Mouse (Mus musculus) layer of hippocampus, adult 8-10 months (tissue): ENCODE measurements around the gene Ceacam18. TPM values are rescaled to one million over a fixed set of nuclear protein-coding genes. Genes with fewer than 3 reads are reported as not detected.
"Not testable (repeated sequence)": the region's sequence is repeated elsewhere in the genome, so short reads cannot be mapped to it uniquely, and the experiment has no call there.

ENCODE experiments used
- DNase-seq, 2 experiments: peaks; one replicate each; pipeline ENCODE4 v3.0.0; 2022; ENCODE audit warnings: low spot score in 2 of 2
- total RNA-seq, 4 experiments: library from RNA; stranded (reverse); gene quantifications; 2 replicates each; pipeline ENCODE4 v1.2.4; 2022

Ceacam18 gene
- total RNA-seq, 4 experiments from 2014 or later, result 0.31 TPM; not detected in 3

DNA sequence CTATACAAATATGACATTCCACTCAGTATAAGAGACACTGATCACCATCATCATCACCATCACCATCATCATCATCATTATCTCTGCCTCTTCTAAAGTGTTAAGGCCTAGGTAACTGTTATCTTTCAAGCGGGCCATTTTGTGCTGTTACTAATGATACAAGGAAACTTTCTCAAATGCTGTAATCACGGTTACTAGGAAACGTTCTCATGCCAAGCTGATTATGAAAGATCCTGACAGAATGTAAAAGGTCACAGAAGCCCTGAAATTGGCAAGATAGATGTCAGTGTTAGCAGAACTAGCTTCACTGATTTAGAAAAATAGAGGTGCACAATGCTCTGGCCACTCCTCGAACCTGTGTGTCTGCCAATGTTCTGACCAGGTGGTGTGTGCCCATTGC lies 32.7 kb downstream of the Ceacam18 start:
- DNase-seq, result not testable (repeated sequence)

DNA sequence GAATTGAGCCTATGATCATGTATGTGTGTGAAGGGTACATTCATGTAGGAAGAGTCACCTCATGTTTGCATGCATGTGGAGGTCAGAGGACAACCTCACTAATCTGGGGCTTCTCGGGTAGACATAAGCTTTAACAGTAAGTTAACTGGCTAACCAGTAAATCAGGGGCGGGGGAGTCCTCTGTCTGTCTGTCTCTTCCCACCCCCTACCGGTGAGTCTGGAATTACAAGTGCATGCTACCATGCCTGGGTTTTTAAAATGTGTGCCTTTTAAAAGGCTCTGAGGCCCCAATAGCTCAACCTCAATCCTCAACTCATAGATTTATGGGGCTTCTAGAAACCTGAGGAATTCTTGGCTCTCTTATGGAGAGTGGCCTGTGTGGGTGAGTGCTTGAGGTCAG lies 34.1 kb downstream of the Ceacam18 start:
- DNase-seq, result no peak

DNA sequence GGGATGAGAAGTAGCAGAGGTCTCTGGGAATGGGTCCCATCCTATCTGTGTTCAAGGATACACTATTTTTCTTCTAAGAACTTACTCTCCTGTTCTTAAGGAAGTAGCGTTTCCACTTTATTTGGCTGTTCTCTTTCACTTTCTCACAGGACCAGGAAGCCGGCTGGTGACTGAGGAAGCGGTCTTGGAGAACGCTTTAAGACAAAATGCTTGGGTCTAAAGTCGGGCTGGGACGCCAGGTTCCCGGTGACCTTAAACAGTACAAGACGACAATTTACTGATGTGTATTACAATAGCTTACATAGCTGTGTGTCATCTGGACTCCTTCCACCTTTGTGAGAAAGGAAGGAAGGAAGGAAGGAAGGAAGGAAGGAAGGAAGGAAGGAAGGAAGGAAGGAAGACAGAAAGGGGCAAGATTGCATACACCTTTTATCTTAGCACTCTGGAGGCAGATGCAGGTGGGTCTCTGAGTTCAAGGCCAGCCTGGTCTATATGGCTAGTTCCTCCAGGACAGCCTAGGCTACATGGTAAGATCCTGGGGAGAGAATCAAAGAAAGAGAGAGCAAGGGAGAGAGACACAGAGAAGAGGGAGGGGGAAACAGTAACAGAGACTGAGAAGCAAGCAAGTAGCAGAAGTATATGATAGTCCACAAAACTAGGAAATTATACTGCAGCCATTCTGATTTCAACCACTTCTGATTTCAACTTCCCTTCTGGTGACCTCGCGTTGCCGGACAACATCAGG lies 36.7 kb downstream of the Ceacam18 start:
- DNase-seq, result no peak

DNA sequence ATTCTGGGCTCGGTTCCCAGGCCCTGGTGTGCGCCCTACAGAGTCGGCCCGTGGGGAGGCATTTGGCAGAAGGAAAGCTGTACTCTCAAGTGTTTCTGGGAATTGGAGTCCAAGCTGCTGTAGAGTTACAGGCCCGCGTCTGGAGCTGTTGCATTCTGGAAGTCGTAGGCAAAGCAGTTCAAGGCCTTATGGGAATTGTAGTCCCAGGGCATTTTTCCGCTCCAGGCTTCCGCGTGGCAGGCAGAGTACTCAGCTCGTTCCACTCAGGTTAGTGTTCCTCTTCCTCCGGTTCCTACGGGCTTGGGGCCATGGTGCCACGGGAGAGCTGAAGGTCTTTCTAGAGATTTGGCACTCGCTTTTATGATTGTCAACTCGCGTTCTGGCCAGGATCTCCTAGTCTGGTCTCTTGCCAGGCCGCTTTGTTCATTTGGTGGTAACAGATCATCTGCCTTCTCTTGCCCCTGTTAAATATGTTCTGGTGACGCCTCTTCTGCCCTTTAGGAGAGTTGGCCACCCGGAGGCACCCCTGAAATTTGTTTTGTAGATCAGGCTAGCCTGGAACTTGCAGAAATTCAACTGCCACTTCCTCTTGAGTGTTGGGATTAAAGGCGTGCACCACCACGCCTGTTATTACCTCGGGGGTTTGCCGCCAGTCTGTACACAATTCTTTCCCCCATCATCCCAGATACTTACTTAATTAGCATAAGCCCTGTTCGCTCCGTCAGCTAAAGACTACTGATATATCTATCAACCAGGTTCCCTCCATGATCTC lies 37.5 kb downstream of the Ceacam18 start, which contains the start of gene Ctu1:
Gene Ctu1 (plus strand): TSS at position 208 of the 772 bp plus-strand sequence.
- DNase-seq, result peak; percentile 93 to 95

DNA sequence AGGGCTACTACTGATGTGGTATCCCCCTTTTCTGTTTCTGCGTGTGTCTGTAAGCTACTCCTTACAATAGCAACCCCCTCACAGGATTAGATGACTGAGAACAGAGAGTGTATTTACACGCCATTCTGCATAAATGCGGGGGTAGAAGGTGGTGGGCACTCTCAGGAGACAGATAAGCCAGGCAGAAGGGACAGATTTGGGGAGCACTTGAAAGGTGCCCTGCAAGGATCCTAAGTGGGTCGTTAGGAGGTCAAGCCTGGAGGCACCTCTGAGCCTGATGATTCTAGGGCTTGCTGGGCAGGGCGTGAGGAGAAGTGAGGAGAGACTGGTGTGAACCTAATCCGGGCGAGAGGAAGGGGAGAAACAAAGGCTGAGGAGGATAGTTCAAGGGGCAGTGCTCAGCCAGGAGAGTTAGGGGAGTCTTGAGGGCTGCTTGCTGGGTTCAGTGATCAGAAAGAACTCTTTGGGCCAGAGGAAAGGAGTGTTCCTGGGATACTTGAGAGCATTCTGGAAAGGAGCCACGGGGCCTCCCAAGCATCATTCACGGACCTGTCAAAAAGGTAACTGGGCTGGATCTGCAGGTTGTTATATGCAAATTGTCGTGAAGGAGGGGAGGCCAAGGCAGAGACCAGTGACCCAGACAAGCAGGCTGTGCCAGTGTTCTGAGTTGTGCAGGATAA lies 38.2 kb downstream of the Ceacam18 start:
- DNase-seq, result no peak

DNA sequence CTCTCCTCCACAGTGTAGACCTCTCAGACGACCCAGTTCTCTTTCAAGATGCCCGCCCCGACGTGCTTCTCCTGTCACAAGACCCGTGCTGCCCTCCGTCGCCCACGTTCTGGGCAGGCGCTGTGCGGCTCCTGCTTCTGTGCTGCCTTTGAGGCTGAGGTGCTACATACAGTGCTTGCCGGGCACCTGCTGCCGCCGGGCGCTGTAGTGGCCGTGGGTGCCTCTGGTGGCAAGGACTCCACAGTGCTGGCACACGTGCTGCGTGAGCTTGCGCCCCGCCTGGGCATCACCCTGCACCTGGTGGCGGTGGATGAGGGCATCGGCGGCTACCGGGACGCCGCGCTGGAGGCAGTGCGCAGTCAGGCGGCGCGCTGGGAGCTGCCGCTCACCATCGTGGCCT lies 40.6 kb downstream of the Ceacam18 start:
- DNase-seq, result no peak

DNA sequence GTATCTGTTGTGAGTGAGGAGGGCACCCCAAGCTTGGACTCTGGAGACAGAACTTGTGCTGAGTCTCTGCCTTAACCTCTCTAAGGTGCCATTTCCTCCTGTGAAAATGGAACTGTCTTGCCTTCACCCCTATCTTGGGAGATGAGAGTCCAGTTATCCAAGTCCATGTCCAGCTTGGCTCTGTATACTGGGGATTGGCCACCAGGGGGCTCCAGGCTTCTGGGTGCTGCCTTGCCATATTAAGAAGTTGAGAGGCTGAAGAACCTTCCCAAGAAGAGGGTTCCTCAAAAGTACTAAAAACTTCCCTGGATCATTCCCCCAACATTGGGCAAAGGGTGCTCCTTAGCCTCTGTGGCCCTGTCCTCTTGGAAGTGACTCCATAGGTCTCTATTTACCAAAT lies 44.0 kb downstream of the Ceacam18 start:
- peak in 1 of 2 experiments; percentile 43 for DNase-seq

DNA sequence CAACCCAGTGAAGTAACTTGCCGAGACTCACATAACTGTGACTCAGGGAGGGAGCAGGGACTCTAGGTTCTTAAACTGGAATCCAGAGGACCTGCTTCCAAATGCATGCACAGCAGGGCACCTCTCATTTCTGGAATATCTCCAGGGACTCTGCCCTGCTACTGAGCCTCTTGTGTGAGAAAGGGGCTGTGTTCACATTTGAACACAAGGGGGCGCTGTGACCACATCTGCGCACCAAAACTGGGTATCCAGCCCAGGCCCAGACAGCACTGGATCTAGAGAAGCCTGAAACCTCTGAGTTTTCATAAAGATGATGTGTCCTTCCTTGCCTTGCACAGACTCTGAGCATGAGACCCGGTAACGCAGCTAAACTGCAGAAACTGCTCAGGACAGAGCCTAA lies 46.5 kb downstream of the Ceacam18 start:
- peak; percentile 38 to 71 for DNase-seq

DNA sequence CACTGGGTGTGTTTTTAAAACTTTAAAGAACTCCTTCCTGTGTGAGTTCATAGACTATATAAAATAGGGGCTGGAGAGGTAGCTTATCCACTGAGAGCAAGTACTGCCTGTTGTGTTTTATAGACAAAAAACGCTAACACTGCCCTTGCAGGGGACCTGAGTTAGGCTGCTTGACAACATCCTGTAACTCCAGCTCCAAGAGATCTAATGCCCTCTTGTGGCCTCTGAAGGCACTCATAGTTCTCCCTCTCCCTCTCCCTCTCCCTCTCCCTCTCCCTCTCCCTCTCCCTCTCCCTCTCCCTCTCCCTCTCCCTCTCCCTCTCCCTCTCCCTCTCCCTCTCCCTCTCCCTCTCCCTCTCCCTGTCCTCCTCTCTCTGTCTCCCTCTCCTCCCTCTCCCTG lies 48.0 kb downstream of the Ceacam18 start:
- not testable (repeated sequence) for DNase-seq

DNA sequence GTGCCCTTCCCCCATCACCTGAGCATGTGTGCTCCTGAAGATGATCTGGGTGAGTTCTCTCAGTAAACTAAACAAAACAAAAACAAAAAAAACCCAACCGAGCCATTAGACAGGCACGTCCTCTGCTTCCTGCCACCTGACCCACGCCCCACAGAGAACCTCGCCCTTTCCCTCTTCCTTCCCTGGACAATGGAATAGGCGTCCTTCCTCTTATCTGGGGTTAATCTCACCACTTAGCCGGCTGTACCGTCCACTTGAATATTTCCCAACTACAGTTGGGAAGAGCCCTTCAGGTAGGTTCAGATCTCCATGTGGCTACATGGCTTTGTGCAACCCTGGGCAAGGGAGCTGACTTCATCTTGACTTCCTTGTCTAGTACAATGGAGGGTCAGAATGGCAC lies 50.6 kb downstream of the Ceacam18 start:
- no peak for DNase-seq

DNA sequence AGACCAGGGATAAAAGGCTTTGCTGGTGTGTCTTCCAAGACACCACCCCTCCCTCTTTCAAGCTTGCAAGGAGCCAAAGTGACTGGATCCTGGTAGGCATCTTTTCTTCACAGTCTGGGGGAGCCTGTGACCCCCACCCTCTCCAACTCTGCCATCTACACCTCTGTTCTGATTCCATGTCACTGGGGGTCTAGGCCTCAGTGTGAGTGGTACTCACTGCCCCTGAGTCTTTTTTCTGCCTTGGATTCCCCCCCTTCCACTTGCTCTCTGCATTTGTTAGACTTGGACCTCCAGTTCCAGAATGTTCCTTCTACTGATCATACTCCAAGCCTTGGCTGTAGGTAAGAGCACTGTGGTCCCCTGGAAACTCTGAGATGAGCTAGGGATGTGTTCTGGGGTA lies 55.6 kb downstream of the Ceacam18 start, which contains the start of gene Klk14:
Gene Klk14 (plus strand): TSS at position 301 of the 400 bp plus-strand sequence.
- no peak for DNase-seq

Other genes with a start within 250 kb of the Ceacam18 start
- under 1 TPM in 1 of 4 experiments, not detected in 3; 0.17 TPM for gene Siglecg, start 226.5 kb upstream of the Ceacam18 start, total RNA-seq
- not detected for gene Lim2, start 207.0 kb upstream of the Ceacam18 start, total RNA-seq
- gene Nkg7, start 197.6 kb upstream of the Ceacam18 start, total RNA-seq, result under 1 TPM in 1 of 4 experiments, not detected in 3; 0.45 TPM
- gene Cldnd2, start 193.9 kb upstream of the Ceacam18 start, total RNA-seq, result not detected
- 10 to 100 TPM; 59.8 to 75.6 (median 69.4) TPM for gene Etfb, start 190.6 kb upstream of the Ceacam18 start, total RNA-seq
- 1 to 10 TPM in 2 of 4 experiments, under 1 TPM in 1, not detected in 1; 0.65 to 2.6 (median 1.7) TPM for gene Gm45233, start 190.6 kb upstream of the Ceacam18 start, total RNA-seq
- 1 to 10 TPM; 2.3 to 4.5 (median 3.9) TPM for gene Vsig10l, start 171.6 kb upstream of the Ceacam18 start, total RNA-seq
- 10 to 100 TPM; 21.4 to 23.8 (median 22.9) TPM for gene Iglon5, start 144.6 kb upstream of the Ceacam18 start, total RNA-seq
- gene 4931406B18Rik, start 128.8 kb upstream of the Ceacam18 start, total RNA-seq, result not detected
- gene Cd33, start 90.3 kb upstream of the Ceacam18 start, total RNA-seq, result 10 to 100 TPM in 2 of 4 experiments, 1 to 10 TPM in 2; 4.2 to 16.9 (median 9.6) TPM
- 1 to 10 TPM; 5.5 to 7.2 (median 6.4) TPM for gene Zfp658, start 72.5 kb upstream of the Ceacam18 start, total RNA-seq
- 10 to 100 TPM; 18.5 to 20.4 (median 19.2) TPM for gene Zfp719, start 55.1 kb upstream of the Ceacam18 start, total RNA-seq
- gene Zfp819, start 27.5 kb upstream of the Ceacam18 start, total RNA-seq, result under 1 TPM in 2 of 4 experiments, not detected in 2; 0.14 to 0.25 TPM
- gene Siglece, start 25.5 kb downstream of the Ceacam18 start, total RNA-seq, result 1 to 10 TPM; 1.3 to 2.6 (median 1.5) TPM
- 10 to 100 TPM in 1 of 4 experiments, 1 to 10 TPM in 3; 7.5 to 12.3 (median 9.8) TPM for gene Ctu1, start 37.3 kb downstream of the Ceacam18 start, total RNA-seq
- gene Klk14, start 55.7 kb downstream of the Ceacam18 start, total RNA-seq, result not detected
- gene Klk13, start 77.9 kb downstream of the Ceacam18 start, total RNA-seq, result not detected
- not detected for gene Klk12, start 134.2 kb downstream of the Ceacam18 start, total RNA-seq
- gene Klk11, start 139.9 kb downstream of the Ceacam18 start, total RNA-seq, result not detected
- 1 to 10 TPM in 2 of 4 experiments, under 1 TPM in 2; 0.92 to 1.5 (median 1.3) TPM for gene Klk10, start 146.3 kb downstream of the Ceacam18 start, total RNA-seq
- gene Klk9, start 157.2 kb downstream of the Ceacam18 start, total RNA-seq, result under 1 TPM in 1 of 4 experiments, not detected in 3; 0.23 TPM
- 10 to 100 TPM; 18.3 to 25.9 (median 23.2) TPM for gene Klk8, start 162.9 kb downstream of the Ceacam18 start, total RNA-seq
- under 1 TPM; 0.20 to 0.87 (median 0.46) TPM for gene Klk7, start 176.6 kb downstream of the Ceacam18 start, total RNA-seq
- 10 to 100 TPM in 1 of 4 experiments, 1 to 10 TPM in 2, under 1 TPM in 1; 0.66 to 11.7 (median 4.5) TPM for gene Klk6, start 189.8 kb downstream of the Ceacam18 start, total RNA-seq
- gene Klk5, start 207.3 kb downstream of the Ceacam18 start, total RNA-seq, result not detected
- gene Klk4, start 246.5 kb downstream of the Ceacam18 start, total RNA-seq, result not detected